8 mouse cellular contexts compared by ENCODE assay signal in genomic region chr3:131111151-131111850, GRCm38 (mm10). TPM values are rescaled to one million over a fixed set of nuclear protein-coding genes. Genes with fewer than 3 reads are reported as not detected.
DNase-seq lines count a peak whose midpoint lies in the region; ATAC-seq and TF ChIP-seq lines count a peak whose summit lies in the region.

No protein-coding gene starts in this region.

- no peak for TF ChIP-seq CTCF in left cerebral cortex, adult 2 months (IDR thresholded peaks at IDR 0.05)
- no peak for TF ChIP-seq CTCF in Patski (IDR thresholded peaks at IDR 0.05)
- no peak for TF ChIP-seq CTCF in embryonic fibroblast, embryonic 13.5 days (IDR thresholded peaks at IDR 0.05; ENCODE audit: borderline replicate concordance, insufficient read depth, low read length)
- TF ChIP-seq CTCF in hindbrain, postnatal 0 days (IDR thresholded peaks at IDR 0.05; ENCODE audit: low read depth): no peak

- peak in 1 of 2 experiments; percentile 19 for DNase-seq in left cerebral cortex, adult 2 months (ENCODE audit: extremely low spot score in 1 of 2, low spot score in 2 of 2)
- DNase-seq in left cerebral cortex, adult 9 months (ENCODE audit: low spot score in 2 of 2): no peak
- DNase-seq in Patski (ENCODE audit: low read depth, low spot score): no peak
- no peak for DNase-seq in hindbrain, postnatal 0 days (ENCODE audit: low spot score)
- peak; percentile 32 for DNase-seq in lung, postnatal 14 days
- DNase-seq in spleen, postnatal 10 days (ENCODE audit: low spot score in 2 of 2): peak; percentile 24 to 48
- DNase-seq in layer of hippocampus, postnatal 25 days (ENCODE audit: extremely low spot score in 1 of 2, low spot score in 1 of 2): no peak

- POLR2A ChIA-PET in Patski (lab: Charles Lee): interaction anchor here (0.6 to 1.4 kb wide), 8 partner anchors 9 to 1842 kb away, joined by 3 to 7 read pairs (median 4); no protein-coding TSS in a partner anchor

- no peaks in the 10 kb centered on the region for H3K9me3 ChIP-seq in hindbrain, postnatal 0 days (ENCODE audit: low read length)

- intact Hi-C loops in left cerebral cortex, adult 2 months (cut with DNase I): no loop called here

- peak overlapping the region; percentile 71 for H3K27ac ChIP-seq in left cerebral cortex, adult 2 months
- no peak overlapping the region for H3K27ac ChIP-seq in embryonic fibroblast, embryonic 13.5 days (ENCODE audit: insufficient read depth, low read length)
- no peak overlapping the region for H3K27ac ChIP-seq in hindbrain, postnatal 0 days

- peaks cover 4% of the 10 kb centered on the region; the same call in 1 of the 2 replicates for H3K4me1 ChIP-seq in embryonic fibroblast, embryonic 13.5 days (ENCODE audit: control insufficient read depth, insufficient read depth, low read length)
- 0 out of 2 replicates have a peak, but pooled peaks cover 11% of the 10 kb centered on the region for H3K4me1 ChIP-seq in hindbrain, postnatal 0 days (ENCODE audit: insufficient read depth, low read length)

- peak overlapping the region; percentile 55 for H3K4me3 ChIP-seq in left cerebral cortex, adult 2 months
- H3K4me3 ChIP-seq in embryonic fibroblast, embryonic 13.5 days (ENCODE audit: insufficient read depth, low read length): peak overlapping the region; percentile 48
- peak overlapping the region; percentile 46 for H3K4me3 ChIP-seq in hindbrain, postnatal 0 days (ENCODE audit: low read length)

- TF ChIP-seq POLR2A in embryonic fibroblast, embryonic 13.5 days (IDR thresholded peaks at IDR 0.05; ENCODE audit: low read depth, low read length): no peak

- CTCF ChIA-PET in Patski (lab: Charles Lee): interaction anchor here (0.9 kb wide), 1 partner anchor 26 kb away, joined by 3 read pairs; no protein-coding TSS in a partner anchor

- peak overlapping the region; percentile 37; the same call in 1 of the 2 replicates for H3K9ac ChIP-seq in hindbrain, postnatal 0 days (replicated peaks; ENCODE audit: low read length)

- peak; percentile 49 for ATAC-seq in Patski
- ATAC-seq in hindbrain, postnatal 0 days: peak; percentile 15; the same call in 1 of the 2 replicates

- peak overlapping the region; percentile 78 for H3K4me2 ChIP-seq in hindbrain, postnatal 0 days (ENCODE audit: low read depth, low read length)

- peaks cover 5% of the 10 kb centered on the region for H3K27me3 ChIP-seq in Patski
- H3K27me3 ChIP-seq in hindbrain, postnatal 0 days (ENCODE audit: insufficient read depth, low read length): peaks cover 14% of the 10 kb centered on the region

- no peaks in the 10 kb centered on the region for H3K36me3 ChIP-seq in hindbrain, postnatal 0 days (ENCODE audit: insufficient read depth, low read length)

- in situ Hi-C loops in Patski (cut with MboI; ENCODE audit: low pct_unique_long_range_greater_than_20kb): no loop called here

- WGBS in hindbrain, postnatal 0 days: under 1% methylated on average over 59 of the region's 59 CpGs

RNA-seq across cellular contexts. Expression of gene Lef1, which starts 1.0 kb away (rescaled TPM):
- 1 to 10 TPM; 5.5 to 7.9 TPM for total RNA-seq in left cerebral cortex, adult 2 months (2021)
- 3.5 TPM for polyA plus RNA-seq in Patski (2021)
- polyA plus RNA-seq in embryonic fibroblast, embryonic 13.5 days (2011; ENCODE audit: insufficient read length, low read depth, missing spikeins): 1.7 and 2.0 TPM in 2 replicates
- 5.6 and 7.2 TPM in 2 replicates for total RNA-seq in hindbrain, postnatal 0 days (2014; rRNA removed)
- polyA plus RNA-seq in hindbrain, postnatal 0 days (2015; fragmentation: Nextera tagmentation; extraction: Ambion mirVana): 6.4 and 7.2 TPM in 2 replicates
- total RNA-seq in layer of hippocampus, postnatal 25 days (2021): 1 to 10 TPM; 5.4 to 5.8 TPM

Comparison
In these comparisons a context has a peak if more than half of its experiments do, and no peak if none do; other contexts are left out.
1. DNase-seq: peak in lung, postnatal 14 days (single experiment) and spleen, postnatal 10 days (2 of 2); none in left cerebral cortex, adult 9 months (0 of 2), Patski (single experiment), hindbrain, postnatal 0 days (single experiment) and layer of hippocampus, postnatal 25 days (0 of 2).
2. Peak in every context shown above with its lines, with median percentiles within 50 percentile points of each other: H3K4me3 ChIP-seq.